Mouse (Mus musculus) testis, adult 2 months (tissue): Measurements from ENCODE around the gene Trim38.
"Not testable (repeated sequence)": the region's sequence is repeated elsewhere in the genome, so short reads cannot be mapped to it uniquely, and the experiment has no call there.

Experiments used
- CTCF ChIP-seq: fragments of 200-500 bp; IDR thresholded peaks from 2 replicates; pipeline ENCODE4 v1.5.1; 2012; ENCODE audit warnings: low read depth, mild to moderate bottlenecking, inconsistent platforms, low read length, moderate library complexity; ENCODE audit not compliant: control insufficient read depth, insufficient read depth, insufficient replicate concordance
- POLR2A ChIP-seq: fragments of 200-500 bp; IDR thresholded peaks from 2 replicates; pipeline ENCODE4 v1.6.1; 2012; ENCODE audit warnings: low read depth, mild to moderate bottlenecking, inconsistent platforms, low read length, moderate library complexity; ENCODE audit not compliant: control insufficient read depth

- not testable (repeated sequence) for TF ChIP-seq POLR2A, CTCF
Observed at GRCm38 (mm10) chr13:23746201-23747080, 23.3 kb upstream of the Trim38 start, which contains the start of gene Hist1h2bb.
